Mouse (Mus musculus): Measurements from ENCODE around the gene Spint1.

Gene Spint1

DNA sequence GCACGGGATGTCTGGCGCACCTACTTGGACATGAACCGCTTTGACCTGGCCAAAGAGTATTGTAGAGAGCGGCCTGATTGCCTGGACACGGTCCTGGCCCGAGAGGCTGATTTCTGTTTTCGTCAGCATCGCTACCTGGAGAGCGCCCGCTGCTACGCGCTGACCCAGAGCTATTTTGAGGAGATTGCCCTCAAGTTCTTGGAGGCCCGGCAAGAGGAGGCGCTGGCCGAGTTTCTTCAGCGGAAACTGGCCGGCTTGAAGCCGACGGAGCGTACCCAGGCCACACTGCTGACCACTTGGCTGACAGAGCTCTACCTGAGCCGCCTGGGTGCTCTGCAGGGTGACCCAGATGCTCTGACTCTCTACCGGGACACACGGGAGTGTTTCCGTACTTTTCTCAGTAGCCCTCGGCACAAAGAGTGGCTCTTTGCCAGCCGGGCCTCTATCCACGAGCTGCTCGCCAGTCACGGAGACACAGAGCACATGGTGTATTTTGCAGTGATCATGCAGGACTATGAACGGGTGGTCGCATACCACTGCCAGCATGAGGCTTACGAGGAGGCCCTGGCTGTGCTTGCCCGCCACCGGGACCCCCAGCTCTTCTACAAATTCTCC, 56.7 kb downstream of the Spint1 start:
- no peak for DNase-seq (ENCODE audit: low read depth, low spot score)

- no peak for DNase-seq (ENCODE audit: low read depth, low spot score)
These were observed 57.2 kb downstream of the Spint1 start for GRCm38 (mm10) chr2:119294411-119294810.

DNA sequence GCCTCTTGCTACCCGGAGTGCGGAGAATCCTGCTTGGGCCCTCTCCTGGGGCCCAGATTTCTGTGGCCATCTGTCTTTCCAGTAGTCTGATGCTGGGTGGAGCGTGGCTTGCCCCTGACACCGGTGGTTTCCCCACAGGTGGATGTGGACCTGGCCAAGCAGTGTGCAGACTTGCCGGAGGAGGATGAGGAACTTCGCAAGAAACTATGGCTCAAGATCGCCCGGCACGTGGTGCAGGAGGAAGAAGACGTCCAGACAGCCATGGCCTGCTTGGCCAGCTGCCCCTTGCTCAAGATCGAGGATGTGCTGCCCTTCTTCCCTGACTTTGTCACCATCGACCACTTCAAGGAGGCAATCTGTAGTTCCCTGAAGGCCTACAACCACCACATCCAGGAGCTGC, 59.6 kb downstream of the Spint1 start:
- DNase-seq (ENCODE audit: low read depth, low spot score) = no peak

DNA sequence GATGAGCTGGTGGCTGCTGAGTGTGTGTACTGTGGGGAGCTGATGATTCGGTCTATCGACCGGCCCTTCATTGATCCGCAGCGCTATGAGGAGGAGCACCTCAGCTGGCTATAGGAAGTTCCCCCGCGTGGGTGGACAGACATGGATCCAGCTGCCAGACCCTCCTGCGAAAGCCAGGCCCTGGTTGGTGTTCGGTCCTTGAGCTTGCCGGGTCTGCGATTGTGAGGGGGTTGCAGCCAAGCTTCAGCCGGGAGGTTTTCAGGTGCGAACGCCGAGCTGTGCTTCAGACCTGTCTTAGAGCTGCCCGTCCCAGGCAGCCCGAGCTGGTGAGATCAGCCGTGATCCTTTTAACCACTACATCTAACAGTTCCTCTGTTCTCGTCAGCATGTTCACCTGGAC, 60.3 kb downstream of the Spint1 start:
- DNase-seq (ENCODE audit: low read depth, low spot score) = no peak

- no peak for DNase-seq (ENCODE audit: low read depth, low spot score)
These were observed 61.2 kb downstream of the Spint1 start for GRCm38 (mm10) chr2:119298330-119298729.

- DNase-seq (ENCODE audit: low read depth, low spot score) = no peak
These were observed 61.7 kb downstream of the Spint1 start for GRCm38 (mm10) chr2:119298839-119299238.
